Mouse (Mus musculus): ENCODE results near the gene Mccc2. TPM values are rescaled to one million over a fixed set of nuclear protein-coding genes. Genes with fewer than 3 reads are reported as not detected.
"Not testable (repeated sequence)": the region's sequence is repeated elsewhere in the genome, so short reads cannot be mapped to it uniquely, and the experiment has no call there.

Mccc2 gene
- not detected in 2 replicates for polyA plus RNA-seq (2012; ENCODE audit: insufficient read depth, insufficient read length, low replicate concordance, missing spikeins)

GRCm38 (mm10) chr13:100014906-100015895, at the start of gene Mccc2:
Gene Mccc2, minus strand, starts transcription at chr13:100015639.
- TF ChIP-seq CTCF (IDR thresholded peaks at IDR 0.05; ENCODE audit: insufficient read depth, low read depth, low read length) (no peak), POLR2A (IDR thresholded peaks at IDR 0.05; ENCODE audit: insufficient read depth, low read depth, low read length) (peak; percentile 75; the same call in 1 of the 2 replicates)
- Histone ChIP-seq H3K4me1 (ENCODE audit: control insufficient read depth, insufficient read depth, low read length) (peaks cover 2% of the 10 kb centered on the region; the same call in 1 of the 2 replicates), H3K27ac (ENCODE audit: insufficient read depth, low read depth, low read length) (peak within 1 kb of the TSS; percentile 16; the same call in 1 of the 2 replicates), H3K4me3 (ENCODE audit: insufficient read depth, low read depth, low read length) (peak within 1 kb of the TSS; percentile 83)
- 2% methylated on average over 47 of the region's 47 CpGs for WGBS

- no peaks in the 10 kb centered on the region for H3K4me1 ChIP-seq (ENCODE audit: control insufficient read depth, insufficient read depth, low read length)
- 89% methylated on average over 3 of the region's 3 CpGs for WGBS
- H3K4me3 ChIP-seq (ENCODE audit: insufficient read depth, low read depth, low read length), result no peak overlapping the region
- H3K27ac ChIP-seq (ENCODE audit: insufficient read depth, low read depth, low read length), result no peak overlapping the region
- TF ChIP-seq POLR2A (IDR thresholded peaks at IDR 0.05; ENCODE audit: insufficient read depth, low read depth, low read length) (no peak), CTCF (IDR thresholded peaks at IDR 0.05; ENCODE audit: insufficient read depth, low read depth, low read length) (no peak)
Observed at GRCm38 (mm10) chr13:100063936-100064335, 48.5 kb upstream of the Mccc2 start.

- not testable (repeated sequence) for H3K4me3 ChIP-seq (ENCODE audit: insufficient read depth, low read depth, low read length); H3K27ac ChIP-seq (ENCODE audit: insufficient read depth, low read depth, low read length); H3K4me1 ChIP-seq (ENCODE audit: control insufficient read depth, insufficient read depth, low read length)
- 98% methylated on average over 8 of the region's 8 CpGs for WGBS
Observed at GRCm38 (mm10) chr13:100057738-100058137, 42.3 kb upstream of the Mccc2 start.

- no peak overlapping the region for H3K27ac ChIP-seq (ENCODE audit: insufficient read depth, low read depth, low read length)
- TF ChIP-seq CTCF (IDR thresholded peaks at IDR 0.05; ENCODE audit: insufficient read depth, low read depth, low read length) (no peak), POLR2A (IDR thresholded peaks at IDR 0.05; ENCODE audit: insufficient read depth, low read depth, low read length) (no peak)
- WGBS, result 91% methylated on average over 6 of the region's 6 CpGs
Observed at GRCm38 (mm10) chr13:100026013-100026412, 10.6 kb upstream of the Mccc2 start.

GRCm38 (mm10) chr13:100016891-100017290, 1.5 kb upstream of the Mccc2 start:
- H3K4me3 ChIP-seq (ENCODE audit: insufficient read depth, low read depth, low read length), result no peak overlapping the region
- peaks cover 2% of the 10 kb centered on the region; the same call in 1 of the 2 replicates for H3K4me1 ChIP-seq (ENCODE audit: control insufficient read depth, insufficient read depth, low read length)
- WGBS, result 87% methylated on average over 9 of the region's 9 CpGs
- no peak for TF ChIP-seq CTCF (IDR thresholded peaks at IDR 0.05; ENCODE audit: insufficient read depth, low read depth, low read length)
- TF ChIP-seq POLR2A (IDR thresholded peaks at IDR 0.05; ENCODE audit: insufficient read depth, low read depth, low read length), result no peak
- no peak overlapping the region for H3K27ac ChIP-seq (ENCODE audit: insufficient read depth, low read depth, low read length)

More at GRCm38 (mm10) chr13:100026013-100026412, 10.6 kb upstream of the Mccc2 start:
- Histone ChIP-seq H3K4me1 (ENCODE audit: control insufficient read depth, insufficient read depth, low read length) (no peaks in the 10 kb centered on the region), H3K4me3 (ENCODE audit: insufficient read depth, low read depth, low read length) (no peak overlapping the region)

- no peak for TF ChIP-seq CTCF (IDR thresholded peaks at IDR 0.05; ENCODE audit: insufficient read depth, low read depth, low read length)
- no peak for TF ChIP-seq POLR2A (IDR thresholded peaks at IDR 0.05; ENCODE audit: insufficient read depth, low read depth, low read length)
- H3K4me3 ChIP-seq (ENCODE audit: insufficient read depth, low read depth, low read length), result peak overlapping the region; percentile 83
- H3K27ac ChIP-seq (ENCODE audit: insufficient read depth, low read depth, low read length), result no peak overlapping the region; the same call in 1 of the 2 replicates
- H3K4me1 ChIP-seq (ENCODE audit: control insufficient read depth, insufficient read depth, low read length), result peaks cover 2% of the 10 kb centered on the region; the same call in 1 of the 2 replicates
- WGBS, result under 1% methylated on average over 8 of the region's 8 CpGs
Observed at GRCm38 (mm10) chr13:100015937-100016336, 498 bp upstream of the Mccc2 start.

- Histone ChIP-seq H3K27ac (ENCODE audit: insufficient read depth, low read depth, low read length) (no peak overlapping the region), H3K4me3 (ENCODE audit: insufficient read depth, low read depth, low read length) (no peak overlapping the region)
- 84% methylated on average over 12 of the region's 12 CpGs for WGBS
Observed at GRCm38 (mm10) chr13:100005911-100006496, 9.4 kb downstream of the Mccc2 start.

GRCm38 (mm10) chr13:100001790-100002196, 13.6 kb downstream of the Mccc2 start:
- TF ChIP-seq POLR2A (IDR thresholded peaks at IDR 0.05; ENCODE audit: insufficient read depth, low read depth, low read length) (no peak), CTCF (IDR thresholded peaks at IDR 0.05; ENCODE audit: insufficient read depth, low read depth, low read length) (peak; percentile 48)
- no peak overlapping the region for H3K27ac ChIP-seq (ENCODE audit: insufficient read depth, low read depth, low read length)
- 36% methylated on average over 5 of the region's 5 CpGs for WGBS
- H3K4me3 ChIP-seq (ENCODE audit: insufficient read depth, low read depth, low read length), result no peak overlapping the region
- peaks cover 6% of the 10 kb centered on the region; the same call in 1 of the 2 replicates for H3K4me1 ChIP-seq (ENCODE audit: control insufficient read depth, insufficient read depth, low read length)

More at GRCm38 (mm10) chr13:100005911-100006496, 9.4 kb downstream of the Mccc2 start:
- TF ChIP-seq CTCF (IDR thresholded peaks at IDR 0.05; ENCODE audit: insufficient read depth, low read depth, low read length) (no peak), POLR2A (IDR thresholded peaks at IDR 0.05; ENCODE audit: insufficient read depth, low read depth, low read length) (no peak)
- peaks cover 6% of the 10 kb centered on the region; the same call in 1 of the 2 replicates for H3K4me1 ChIP-seq (ENCODE audit: control insufficient read depth, insufficient read depth, low read length)
